Mouse (Mus musculus): ENCODE measurements around the gene Dctpp1. TPM values are rescaled to one million over a fixed set of nuclear protein-coding genes. Genes with fewer than 3 reads are reported as not detected.
"Not testable (repeated sequence)": the region's sequence is repeated elsewhere in the genome, so short reads cannot be mapped to it uniquely, and the experiment has no call there.

Dctpp1 gene
- polyA plus RNA-seq, 1 experiment from 2014 or later, result 128 TPM

GRCm38 (mm10) chr7:127263526-127263925 lies 3.0 kb upstream of the Dctpp1 start:
- H3K27me3 ChIP-seq (replicated peaks), result no peaks in the 10 kb centered on the region
- H3K4me1 ChIP-seq, result peaks cover 18% of the 10 kb centered on the region
- H3K4me3 ChIP-seq (replicated peaks), result no peak overlapping the region
- ATAC-seq (ENCODE audit: low FRiP score), result no peak
- peaks cover 5% of the 10 kb centered on the region for H3K36me3 ChIP-seq
- WGBS, result 97% methylated on average over 3 of the region's 3 CpGs
- H3K27ac ChIP-seq (replicated peaks), result no peak overlapping the region
- H3K9ac ChIP-seq (replicated peaks), result no peak overlapping the region
- H3K9me3 ChIP-seq (replicated peaks), result 0 out of 2 replicates have a peak, but pooled peaks cover 5% of the 10 kb centered on the region
- H3K4me2 ChIP-seq, result no peak overlapping the region

- H3K9ac ChIP-seq (replicated peaks), result no peak overlapping the region
- no peak overlapping the region for H3K27ac ChIP-seq (replicated peaks)
- no peak overlapping the region for H3K4me3 ChIP-seq (replicated peaks)
- no peaks in the 10 kb centered on the region for H3K36me3 ChIP-seq
- no peak overlapping the region for H3K4me2 ChIP-seq
- H3K4me1 ChIP-seq, result peaks cover 18% of the 10 kb centered on the region
- no peaks in the 10 kb centered on the region for H3K9me3 ChIP-seq (replicated peaks)
- ATAC-seq (ENCODE audit: low FRiP score), result no peak
- no peaks in the 10 kb centered on the region for H3K27me3 ChIP-seq (replicated peaks)
- WGBS, result 87% methylated on average over 10 of the region's 10 CpGs
These were observed 1.9 kb upstream of the Dctpp1 start for GRCm38 (mm10) chr7:127262218-127262961.

- no peaks in the 10 kb centered on the region for H3K9me3 ChIP-seq (replicated peaks)
- 79% methylated on average over 8 of the region's 8 CpGs for WGBS
- H3K4me3 ChIP-seq (replicated peaks), result peak overlapping the region; percentile 57
- H3K27ac ChIP-seq (replicated peaks), result no peak overlapping the region
- H3K36me3 ChIP-seq, result no peaks in the 10 kb centered on the region
- H3K4me1 ChIP-seq, result peaks cover 28% of the 10 kb centered on the region
- ATAC-seq (ENCODE audit: low FRiP score), result no peak
- H3K27me3 ChIP-seq (replicated peaks), result no peaks in the 10 kb centered on the region
- H3K9ac ChIP-seq (replicated peaks), result no peak overlapping the region
- H3K4me2 ChIP-seq, result peak overlapping the region; percentile 78
These were observed 1.2 kb downstream of the Dctpp1 start for GRCm38 (mm10) chr7:127259186-127259905.

GRCm38 (mm10) chr7:127256518-127256917 lies 4.0 kb downstream of the Dctpp1 start:
- WGBS, result 87% methylated on average over 5 of the region's 5 CpGs
- Histone ChIP-seq H3K27me3 (replicated peaks) (no peaks in the 10 kb centered on the region), H3K9ac (replicated peaks) (no peak overlapping the region), H3K9me3 (replicated peaks) (no peaks in the 10 kb centered on the region), H3K4me3 (replicated peaks) (no peak overlapping the region), H3K4me1 (peaks cover 37% of the 10 kb centered on the region), H3K4me2 (no peak overlapping the region), H3K27ac (replicated peaks) (no peak overlapping the region), H3K36me3 (no peaks in the 10 kb centered on the region)
- ATAC-seq (ENCODE audit: low FRiP score), result no peak

GRCm38 (mm10) chr7:127255965-127256364 lies 4.5 kb downstream of the Dctpp1 start:
- no peak for ATAC-seq (ENCODE audit: low FRiP score)
- H3K27me3 ChIP-seq (replicated peaks), result no peaks in the 10 kb centered on the region
- H3K4me2 ChIP-seq, result no peak overlapping the region
- WGBS, result 93% methylated on average over 2 of the region's 2 CpGs
- H3K4me1 ChIP-seq, result peaks cover 33% of the 10 kb centered on the region
- no peak overlapping the region for H3K4me3 ChIP-seq (replicated peaks)
- no peaks in the 10 kb centered on the region for H3K9me3 ChIP-seq (replicated peaks)
- H3K27ac ChIP-seq (replicated peaks), result no peak overlapping the region
- H3K9ac ChIP-seq (replicated peaks), result no peak overlapping the region
- H3K36me3 ChIP-seq, result no peaks in the 10 kb centered on the region

- H3K27me3 ChIP-seq (replicated peaks), result no peaks in the 10 kb centered on the region
- no peak for ATAC-seq (ENCODE audit: low FRiP score)
- peak overlapping the region; percentile 63 for H3K4me3 ChIP-seq (replicated peaks)
- peak overlapping the region; percentile 89 for H3K9ac ChIP-seq (replicated peaks)
- H3K36me3 ChIP-seq, result peaks cover under 1% of the 10 kb centered on the region
- WGBS, result 21% methylated on average over 4 of the region's 4 CpGs
- no peaks in the 10 kb centered on the region for H3K9me3 ChIP-seq (replicated peaks)
- H3K4me2 ChIP-seq, result peak overlapping the region; percentile 97
- H3K4me1 ChIP-seq, result peaks cover 30% of the 10 kb centered on the region
- H3K27ac ChIP-seq (replicated peaks), result peak overlapping the region; percentile 96
These were observed 5.5 kb downstream of the Dctpp1 start for GRCm38 (mm10) chr7:127255008-127255407.

- H3K27ac ChIP-seq (replicated peaks), result peak overlapping the region; percentile 96
- H3K4me2 ChIP-seq, result peak overlapping the region; percentile 97
- peaks cover 21% of the 10 kb centered on the region for H3K4me1 ChIP-seq
- peaks cover 9% of the 10 kb centered on the region for H3K36me3 ChIP-seq
- ATAC-seq (ENCODE audit: low FRiP score), result peak; percentile 94
- H3K9ac ChIP-seq (replicated peaks), result peak overlapping the region; percentile 89
- no peaks in the 10 kb centered on the region for H3K9me3 ChIP-seq (replicated peaks)
- under 1% methylated on average over 134 of the region's 136 CpGs for WGBS
- peak overlapping the region; percentile 63 for H3K4me3 ChIP-seq (replicated peaks)
- H3K27me3 ChIP-seq (replicated peaks), result no peaks in the 10 kb centered on the region
These were observed 6.4 kb downstream of the Dctpp1 start for GRCm38 (mm10) chr7:127253821-127254769.

GRCm38 (mm10) chr7:127253341-127253740 lies 7.2 kb downstream of the Dctpp1 start:
- 79% methylated on average over 6 of the region's 6 CpGs for WGBS
- H3K4me1 ChIP-seq, result peaks cover 20% of the 10 kb centered on the region
- H3K36me3 ChIP-seq, result peaks cover 10% of the 10 kb centered on the region
- H3K9ac ChIP-seq (replicated peaks), result peak overlapping the region; percentile 65
- H3K27ac ChIP-seq (replicated peaks), result peak overlapping the region; percentile 96
- H3K4me3 ChIP-seq (replicated peaks), result peak overlapping the region; percentile 63
- no peaks in the 10 kb centered on the region for H3K27me3 ChIP-seq (replicated peaks)
- H3K4me2 ChIP-seq, result peak overlapping the region; percentile 97
- no peaks in the 10 kb centered on the region for H3K9me3 ChIP-seq (replicated peaks)
- ATAC-seq (ENCODE audit: low FRiP score), result no peak

GRCm38 (mm10) chr7:127252414-127252813 lies 8.1 kb downstream of the Dctpp1 start:
- Histone ChIP-seq H3K9ac (replicated peaks) (no peak overlapping the region), H3K27ac (replicated peaks) (no peak overlapping the region), H3K36me3 (peaks cover 13% of the 10 kb centered on the region), H3K4me1 (peaks cover 22% of the 10 kb centered on the region), H3K9me3 (replicated peaks) (no peaks in the 10 kb centered on the region), H3K4me3 (replicated peaks) (no peak overlapping the region), H3K4me2 (no peak overlapping the region), H3K27me3 (replicated peaks) (no peaks in the 10 kb centered on the region)
- 92% methylated on average over 2 of the region's 2 CpGs for WGBS
- ATAC-seq (ENCODE audit: low FRiP score), result no peak

GRCm38 (mm10) chr7:127250511-127250910 lies 10.0 kb downstream of the Dctpp1 start:
- not testable (repeated sequence) for H3K4me3 ChIP-seq (replicated peaks); ATAC-seq (ENCODE audit: low FRiP score); H3K27me3 ChIP-seq (replicated peaks); H3K4me2 ChIP-seq; H3K27ac ChIP-seq (replicated peaks); H3K9ac ChIP-seq (replicated peaks); H3K9me3 ChIP-seq (replicated peaks)
- Histone ChIP-seq H3K4me1 (peaks cover 39% of the 10 kb centered on the region), H3K36me3 (peaks cover 18% of the 10 kb centered on the region)
- WGBS, result 93% methylated on average over 8 of the region's 8 CpGs
